Mouse (Mus musculus) lung, embryonic 14.5 days (tissue): Measurements from ENCODE around the gene Stau1. TPM values are rescaled to one million over a fixed set of nuclear protein-coding genes. Genes with fewer than 3 reads are reported as not detected.

ENCODE experiments used
- ATAC-seq: fragments of 200-750 bp; cut with Nextera tagmentation; 2 replicates; pipeline ENCODE4 v1.8.0; 2017; ENCODE audit warnings: mild to moderate bottlenecking, moderate TSS enrichment, moderate library complexity; ENCODE audit not compliant: insufficient read depth
- DNase-seq: peaks from one replicate; pipeline ENCODE4 v3.0.0-alpha.2; 2015
- H3K27ac ChIP-seq: fragments of 300-500 bp; sonication (generic); 2 replicates; pipeline ENCODE4 v1.5.1; 2014; ENCODE audit warnings: low read depth, mild to moderate bottlenecking, moderate library complexity
- H3K27me3 ChIP-seq: fragments of 300-500 bp; sonication (generic); 2 replicates; pipeline ENCODE4 v1.6.1; 2014; ENCODE audit warnings: low read length, control low read depth; ENCODE audit not compliant: insufficient read depth
- H3K36me3 ChIP-seq: fragments of 300-500 bp; sonication (generic); 2 replicates; pipeline ENCODE4 v1.6.1; 2014; ENCODE audit warnings: control low read depth; ENCODE audit not compliant: insufficient read depth
- H3K4me1 ChIP-seq: fragments of 300-500 bp; sonication (generic); 2 replicates; pipeline ENCODE4 v1.6.1; 2014; ENCODE audit warnings: antibody characterized with exemption, control low read depth; ENCODE audit not compliant: insufficient read depth
- H3K4me2 ChIP-seq: fragments of 300-500 bp; sonication (generic); 2 replicates; pipeline ENCODE4 v1.6.1; 2014; ENCODE audit warnings: mild to moderate bottlenecking
- H3K4me3 ChIP-seq: fragments of 300-500 bp; sonication (generic); 2 replicates; pipeline ENCODE4 v1.5.1; 2014; ENCODE audit warnings: low read depth, low read length
- H3K9ac ChIP-seq: fragments of 300-500 bp; sonication (generic); 2 replicates; pipeline ENCODE4 v1.6.1; 2014
- H3K9me3 ChIP-seq: fragments of 300-500 bp; sonication (generic); 2 replicates; pipeline ENCODE4 v1.6.1; 2016; ENCODE audit warnings: low read depth, low read length, control low read depth
- CTCF ChIP-seq: IDR thresholded peaks from 2 replicates; pipeline ENCODE4 v1.5.1; 2016; ENCODE audit warnings: antibody characterized with exemption, low read depth
- WGBS: fragments of 180-500 bp; shearing (Covaris S2); extraction: QIAGEN DNeasy Blood & Tissue Kit; methylation state at CpG from one replicate; pipeline ENCODE4 v1.1.7; 2014; 5-methylcytosine and 5-hydroxymethylcytosine counted together
- polyA plus RNA-seq: library from polyadenylated mRNA; unstranded; fragments of >200 nt; fragmentation: Nextera tagmentation; extraction: Ambion mirVana; gene quantifications from 2 replicates; pipeline ENCODE4 v1.2.1, GENCODE M21; 2014

The Stau1 gene
- polyA plus RNA-seq, 1 experiment from 2014 or later, result 84.8 TPM

DNA sequence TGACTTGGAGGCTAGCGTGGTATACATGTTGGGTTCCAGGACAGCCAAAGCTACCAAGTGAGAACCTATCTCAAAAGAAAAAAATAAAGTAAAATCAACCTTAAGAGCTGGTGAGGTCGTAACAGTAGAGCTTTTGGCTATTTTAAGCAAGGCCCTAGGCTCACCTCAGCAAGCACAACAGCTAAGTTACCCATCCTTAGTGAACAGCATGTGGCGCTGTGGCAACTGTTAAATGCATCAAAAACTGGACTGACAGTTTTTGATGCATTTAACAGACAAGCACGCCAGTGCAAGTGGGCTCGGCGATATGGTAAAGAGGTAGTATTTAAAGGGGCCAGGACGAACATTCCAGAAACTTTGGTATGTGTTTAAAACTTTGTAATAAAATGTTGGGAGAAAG is 5.2 kb downstream of the Stau1 start:
- Histone ChIP-seq H3K4me2 (no peak overlapping the region), H3K27ac (no peak overlapping the region), H3K4me3 (no peak overlapping the region), H3K36me3 (no peaks in the 10 kb centered on the region; the same call in 1 of the 2 replicates), H3K27me3 (no peaks in the 10 kb centered on the region), H3K9ac (no peak overlapping the region), H3K9me3 (no peaks in the 10 kb centered on the region), H3K4me1 (peaks cover 4% of the 10 kb centered on the region; the same call in 1 of the 2 replicates)
- WGBS, result 61% methylated on average over 7 of the region's 7 CpGs
- TF ChIP-seq CTCF, result no peak
- DNase-seq, result no peak
- no peak for ATAC-seq

DNA sequence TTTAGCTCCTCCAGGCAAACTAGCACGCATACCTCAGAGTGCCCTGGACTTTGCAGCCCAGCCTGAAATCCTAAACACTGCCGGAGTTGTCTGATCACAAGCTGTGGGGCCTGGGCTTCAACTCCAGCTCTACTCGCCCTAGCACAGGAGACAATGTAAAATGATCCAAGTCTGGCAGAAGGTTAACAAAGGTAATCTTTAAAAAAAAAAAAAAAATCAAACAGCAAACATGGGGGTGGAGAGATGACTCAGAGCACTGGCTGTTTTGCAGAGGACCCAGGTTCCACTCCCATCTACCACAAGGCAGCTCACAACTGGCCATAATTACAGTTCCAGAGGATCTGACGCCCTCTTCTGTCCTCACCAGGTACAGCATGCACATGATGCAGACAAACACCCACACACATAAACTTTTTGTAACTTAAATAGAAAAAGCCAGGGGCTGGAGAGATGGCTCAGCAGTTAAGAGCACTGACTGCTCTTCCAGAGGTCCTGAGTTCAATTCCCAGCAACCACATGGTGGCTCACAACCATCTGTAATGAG is 12.7 kb downstream of the Stau1 start:
- no peaks in the 10 kb centered on the region for H3K4me1 ChIP-seq
- H3K27me3 ChIP-seq, result no peaks in the 10 kb centered on the region
- H3K4me3 ChIP-seq, result no peak overlapping the region
- 79% methylated on average over 4 of the region's 4 CpGs for WGBS
- no peak for DNase-seq
- H3K36me3 ChIP-seq, result no peaks in the 10 kb centered on the region
- ATAC-seq, result no peak
- TF ChIP-seq CTCF, result no peak
- no peaks in the 10 kb centered on the region for H3K9me3 ChIP-seq
- H3K27ac ChIP-seq, result no peak overlapping the region
- H3K4me2 ChIP-seq, result no peak overlapping the region
- H3K9ac ChIP-seq, result no peak overlapping the region

DNA sequence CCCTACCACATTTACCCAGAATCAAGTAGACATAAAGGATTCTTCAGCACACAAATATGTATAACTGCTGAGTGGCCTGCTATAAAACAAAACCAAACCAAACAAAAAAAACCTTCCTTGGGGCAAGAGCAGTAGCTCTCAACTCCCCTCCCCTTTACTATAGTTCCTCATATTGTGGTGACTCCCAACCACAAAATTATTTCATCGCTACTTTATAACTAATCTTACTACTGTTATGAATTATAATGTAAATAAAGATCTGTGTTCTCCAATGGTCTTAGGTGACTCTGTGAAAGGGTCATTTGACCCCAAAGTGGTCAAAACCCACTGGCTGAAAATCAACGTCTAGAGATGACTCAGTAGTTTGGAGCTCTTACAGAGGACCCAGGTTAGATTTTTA is 15.9 kb downstream of the Stau1 start:
- no peak overlapping the region for H3K4me2 ChIP-seq
- H3K9ac ChIP-seq, result no peak overlapping the region
- 59% methylated on average over 2 of the region's 2 CpGs for WGBS
- no peaks in the 10 kb centered on the region for H3K27me3 ChIP-seq
- no peaks in the 10 kb centered on the region for H3K4me1 ChIP-seq
- no peak overlapping the region for H3K4me3 ChIP-seq
- no peaks in the 10 kb centered on the region for H3K9me3 ChIP-seq
- H3K36me3 ChIP-seq, result no peaks in the 10 kb centered on the region
- H3K27ac ChIP-seq, result no peak overlapping the region
- no peak for TF ChIP-seq CTCF
- ATAC-seq, result no peak
- no peak for DNase-seq

DNA sequence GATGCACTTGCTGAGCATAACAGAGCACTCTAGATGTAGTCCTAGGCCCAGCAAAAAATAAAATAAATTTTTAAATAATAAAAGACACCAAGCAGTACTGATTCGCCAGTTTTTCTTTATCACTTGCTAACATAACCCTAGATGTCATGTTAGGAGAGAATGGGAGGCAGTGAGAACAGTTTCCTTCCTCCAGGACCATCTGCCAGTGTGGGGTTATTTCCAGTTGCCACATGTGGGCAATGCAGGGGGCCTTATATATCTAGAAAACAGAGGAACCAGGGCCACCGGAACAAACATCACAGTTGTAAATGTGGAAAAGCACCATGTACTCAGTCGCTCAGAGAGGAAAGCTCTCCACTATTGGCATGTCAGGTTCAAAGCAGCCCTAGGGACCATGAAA is 18.6 kb downstream of the Stau1 start:
- 64% methylated on average over 3 of the region's 3 CpGs for WGBS
- TF ChIP-seq CTCF, result no peak
- no peak overlapping the region; the same call in 1 of the 2 replicates for H3K27ac ChIP-seq
- no peak overlapping the region for H3K9ac ChIP-seq
- ATAC-seq, result no peak
- no peaks in the 10 kb centered on the region for H3K9me3 ChIP-seq
- no peaks in the 10 kb centered on the region for H3K4me1 ChIP-seq
- DNase-seq, result no peak
- H3K27me3 ChIP-seq, result no peaks in the 10 kb centered on the region
- no peaks in the 10 kb centered on the region for H3K36me3 ChIP-seq
- H3K4me3 ChIP-seq, result no peak overlapping the region
- H3K4me2 ChIP-seq, result no peak overlapping the region

DNA sequence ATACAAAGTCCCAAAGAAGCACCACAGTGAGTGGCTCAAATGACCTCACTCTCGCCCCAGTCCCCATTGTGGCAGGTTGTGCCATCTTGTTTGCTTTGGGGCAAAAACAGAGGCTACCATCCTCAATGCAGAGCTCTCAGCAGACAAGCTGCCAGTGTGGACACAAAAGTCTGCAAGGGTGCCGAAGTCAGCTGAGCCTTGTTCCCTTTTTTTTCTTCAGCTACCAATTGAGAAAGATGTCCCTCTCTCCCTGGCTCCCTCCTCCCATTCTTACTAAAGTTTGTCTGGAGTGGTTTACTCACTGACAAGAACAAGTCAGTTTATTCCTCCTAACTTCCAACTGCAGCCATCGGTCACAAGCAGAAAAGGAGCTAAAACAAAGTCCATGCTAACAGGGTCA is 19.7 kb downstream of the Stau1 start:
- TF ChIP-seq CTCF, result no peak
- no peak overlapping the region for H3K4me3 ChIP-seq
- H3K36me3 ChIP-seq, result no peaks in the 10 kb centered on the region
- DNase-seq, result no peak
- no peak overlapping the region for H3K9ac ChIP-seq
- no peaks in the 10 kb centered on the region for H3K27me3 ChIP-seq
- H3K9me3 ChIP-seq, result no peaks in the 10 kb centered on the region
- H3K4me2 ChIP-seq, result no peak overlapping the region
- no peaks in the 10 kb centered on the region for H3K4me1 ChIP-seq
- no peak overlapping the region for H3K27ac ChIP-seq
- 71% methylated on average over 3 of the region's 3 CpGs for WGBS
- no peak for ATAC-seq

DNA sequence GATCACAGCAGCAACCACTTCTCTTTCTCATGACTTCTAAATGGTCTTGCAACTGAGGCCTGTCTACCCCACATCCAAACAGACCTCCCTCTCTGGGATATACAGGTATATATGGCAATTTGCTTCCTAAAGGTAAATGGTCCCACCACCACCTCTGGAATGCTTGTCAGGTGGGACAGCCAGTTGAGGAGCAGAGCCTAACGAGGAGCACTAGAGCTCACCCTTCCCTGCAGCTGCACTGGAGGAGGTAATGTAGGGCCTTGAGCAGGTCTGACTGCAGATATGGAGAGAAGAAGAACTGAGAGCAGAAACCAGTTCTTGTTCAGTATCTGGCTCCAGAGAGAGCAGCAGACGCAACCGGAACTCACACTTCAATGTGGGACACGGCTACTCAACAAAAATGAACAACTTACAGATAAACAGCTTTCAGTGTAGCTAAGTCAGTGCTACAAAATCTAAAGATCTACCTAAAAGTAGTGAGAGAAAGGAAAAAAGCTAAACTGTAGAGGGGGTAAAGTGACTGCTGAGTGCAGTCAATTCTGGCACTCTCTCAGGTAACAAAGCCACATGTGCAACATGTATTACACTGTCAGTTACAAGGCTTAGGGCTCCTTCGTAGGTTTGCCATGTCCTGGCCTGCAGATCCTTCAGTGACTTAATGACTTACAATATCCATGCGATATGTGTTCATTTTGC is 21.8 kb downstream of the Stau1 start:
- H3K27ac ChIP-seq, result no peak overlapping the region; the same call in 1 of the 2 replicates
- no peak overlapping the region for H3K4me2 ChIP-seq
- ATAC-seq (no peak), DNase-seq (no peak)
- H3K27me3 ChIP-seq, result no peaks in the 10 kb centered on the region
- no peak overlapping the region for H3K9ac ChIP-seq
- WGBS, result 83% methylated on average over 6 of the region's 6 CpGs
- no peaks in the 10 kb centered on the region for H3K9me3 ChIP-seq
- no peaks in the 10 kb centered on the region for H3K4me1 ChIP-seq
- H3K4me3 ChIP-seq, result no peak overlapping the region
- no peak for TF ChIP-seq CTCF
- H3K36me3 ChIP-seq, result no peaks in the 10 kb centered on the region

DNA sequence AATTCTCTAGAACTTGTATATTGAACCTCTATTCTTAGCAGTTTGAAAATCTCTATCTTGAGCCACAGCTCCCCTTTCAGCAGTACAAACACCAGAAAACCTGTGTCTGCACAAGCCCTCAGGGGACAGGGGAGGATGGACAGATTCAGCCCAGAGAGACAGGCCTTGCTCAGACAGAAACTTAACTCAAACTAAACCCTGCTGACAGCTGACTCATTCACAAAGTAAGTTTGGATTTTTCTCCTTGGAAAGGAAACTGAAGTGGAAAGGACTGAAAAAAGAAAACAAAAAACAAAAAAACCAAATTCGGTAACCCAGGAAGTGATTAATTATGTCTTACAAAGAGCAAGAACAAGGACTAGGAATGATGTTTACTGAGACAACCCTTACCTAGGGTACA is 22.9 kb downstream of the Stau1 start:
- 46% methylated on average over 1 of the region's 1 CpGs for WGBS
- Histone ChIP-seq H3K4me3 (no peak overlapping the region), H3K27ac (no peak overlapping the region), H3K4me1 (no peaks in the 10 kb centered on the region), H3K9me3 (no peaks in the 10 kb centered on the region), H3K4me2 (no peak overlapping the region), H3K36me3 (no peaks in the 10 kb centered on the region), H3K9ac (no peak overlapping the region), H3K27me3 (no peaks in the 10 kb centered on the region)
- DNase-seq, result no peak
- no peak for ATAC-seq
- no peak for TF ChIP-seq CTCF
